Mouse (Mus musculus) heart, adult 2 months (tissue): Measurements from ENCODE around the gene Uvssa.

Experiments
- EP300 ChIP-seq: fragments of 200-500 bp; IDR thresholded peaks from 2 replicates; pipeline ENCODE4 v1.6.1; 2011; ENCODE audit warnings: low read depth, low read length, control low read depth; ENCODE audit not compliant: insufficient read depth
- POLR2A ChIP-seq: fragments of 200-500 bp; IDR thresholded peaks from 2 replicates; pipeline ENCODE4 v1.6.1; 2011; ENCODE audit warnings: mild to moderate bottlenecking, low read depth, low read length, control low read depth; ENCODE audit not compliant: insufficient read depth

DNA sequence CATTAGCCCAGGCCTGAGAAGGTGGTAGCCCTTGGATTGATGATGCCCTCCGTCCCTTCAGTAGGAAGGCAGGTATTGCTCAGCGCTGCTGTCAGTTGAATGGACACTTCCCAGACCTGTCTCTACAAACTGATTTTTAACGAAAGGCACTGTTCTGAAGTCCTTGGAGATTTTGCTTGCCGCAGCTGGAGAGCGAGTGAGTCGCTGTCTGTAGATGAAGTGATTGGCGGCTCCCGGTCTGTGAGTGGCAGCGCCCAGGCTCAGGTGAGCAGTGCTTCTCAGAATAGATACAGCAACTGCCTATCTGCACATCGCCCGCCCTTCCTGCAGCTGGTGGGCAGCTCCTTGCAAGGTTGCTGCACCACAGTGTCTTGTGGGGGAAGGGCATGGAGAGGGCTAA, 17.3 kb downstream of the Uvssa start:
- TF ChIP-seq EP300: no peak
- TF ChIP-seq POLR2A: no peak
